Mouse (Mus musculus) myocyte (in vitro differentiated cells): ENCODE measurements around the gene Gm42688. TPM values are rescaled to one million over a fixed set of nuclear protein-coding genes. Genes with fewer than 3 reads are reported as not detected.

ENCODE experiments used
- H3K27me3 ChIP-seq: one replicate; pipeline ENCODE4 v1.6.1; 2011; ENCODE audit not compliant: control insufficient read depth, insufficient read depth, insufficient read length
- H3K36me3 ChIP-seq: one replicate; pipeline ENCODE4 v1.6.1; 2011; ENCODE audit not compliant: control insufficient read depth, insufficient read depth
- H3K4me2 ChIP-seq: one replicate; pipeline ENCODE4 v1.6.1; 2011; ENCODE audit warnings: low read depth, control low read depth
- H3K4me3 ChIP-seq: one replicate; pipeline ENCODE4 v1.5.1; 2011; ENCODE audit warnings: mild to moderate bottlenecking, control low read depth, moderate library complexity
- H3K79me2 ChIP-seq: one replicate; pipeline ENCODE4 v1.6.1; 2011; ENCODE audit not compliant: control insufficient read depth, insufficient read depth
- H3ac ChIP-seq: one replicate; pipeline ENCODE4 v1.6.1; 2011; ENCODE audit not compliant: control insufficient read depth, insufficient read length
- CEBPB ChIP-seq: IDR thresholded peaks from 2 replicates; pipeline ENCODE4 v1.6.1; 2011; ENCODE audit warnings: mild to moderate bottlenecking, moderate library complexity; ENCODE audit not compliant: poor library complexity, insufficient read depth, severe bottlenecking
- E2F4 ChIP-seq: IDR thresholded peaks from one replicate; pipeline ENCODE4 v1.6.1; 2011; ENCODE audit warnings: mild to moderate bottlenecking, control low read depth, moderate library complexity; ENCODE audit not compliant: insufficient read depth
- MAX ChIP-seq: IDR thresholded peaks from one replicate; pipeline ENCODE4 v1.6.1; 2011; ENCODE audit warnings: low read depth, mild to moderate bottlenecking, control low read depth
- MYOD1 ChIP-seq, 3 experiments: IDR thresholded peaks; one replicate each; pipeline ENCODE4 v1.6.1; 2011; ENCODE audit warnings: control low read depth in 2 of 3, low read depth in 2 of 3, mild to moderate bottlenecking in 2 of 3, moderate library complexity in 1 of 3; ENCODE audit not compliant: insufficient read length in 2 of 3, control insufficient read depth in 1 of 3
- MYOG ChIP-seq, 3 experiments: IDR thresholded peaks; one replicate each; pipeline ENCODE4 v1.6.1; 2011; ENCODE audit warnings: control low read depth in 2 of 3, low read depth in 2 of 3, mild to moderate bottlenecking in 2 of 3; ENCODE audit not compliant: insufficient read length in 2 of 3, control insufficient read depth in 1 of 3, insufficient read depth in 1 of 3
- POLR2A ChIP-seq: IDR thresholded peaks from one replicate; pipeline ENCODE4 v1.6.1; 2011; ENCODE audit warnings: low read depth, mild to moderate bottlenecking, control low read depth, moderate library complexity; ENCODE audit not compliant: insufficient read length
- POLR2AphosphoS2 ChIP-seq: IDR thresholded peaks from one replicate; pipeline ENCODE4 v1.6.1; 2011; ENCODE audit warnings: low read depth, control low read depth; ENCODE audit not compliant: insufficient read length
- REST ChIP-seq: IDR thresholded peaks from one replicate; pipeline ENCODE4 v1.6.1; 2011; ENCODE audit warnings: mild to moderate bottlenecking, control low read depth, moderate library complexity; ENCODE audit not compliant: insufficient read depth, insufficient read length
- SRF ChIP-seq: IDR thresholded peaks from one replicate; pipeline ENCODE4 v1.6.1; 2011; ENCODE audit warnings: low read depth; ENCODE audit not compliant: control insufficient read depth, insufficient read length
- TCF12 ChIP-seq: IDR thresholded peaks from one replicate; pipeline ENCODE4 v1.6.1; 2011; ENCODE audit warnings: mild to moderate bottlenecking, control low read depth; ENCODE audit not compliant: poor library complexity, insufficient read depth, severe bottlenecking
- TCF3 ChIP-seq: IDR thresholded peaks from one replicate; pipeline ENCODE4 v1.6.1; 2011; ENCODE audit warnings: low read depth, control low read depth; ENCODE audit not compliant: insufficient read length
- USF1 ChIP-seq: IDR thresholded peaks from one replicate; pipeline ENCODE4 v1.6.1; 2011; ENCODE audit warnings: low read depth, mild to moderate bottlenecking, control low read depth, moderate library complexity
- polyA plus RNA-seq: library from polyadenylated mRNA; unstranded; fragments of >200 nt; fragmentation: generic; extraction: Trizol; gene quantifications from one replicate; pipeline ENCODE4 v1.2.1, GENCODE M21; 2012; ENCODE audit warnings: missing spikeins

The Gm42688 gene
- polyA plus RNA-seq, 1 experiment, result 0.96 TPM

DNA sequence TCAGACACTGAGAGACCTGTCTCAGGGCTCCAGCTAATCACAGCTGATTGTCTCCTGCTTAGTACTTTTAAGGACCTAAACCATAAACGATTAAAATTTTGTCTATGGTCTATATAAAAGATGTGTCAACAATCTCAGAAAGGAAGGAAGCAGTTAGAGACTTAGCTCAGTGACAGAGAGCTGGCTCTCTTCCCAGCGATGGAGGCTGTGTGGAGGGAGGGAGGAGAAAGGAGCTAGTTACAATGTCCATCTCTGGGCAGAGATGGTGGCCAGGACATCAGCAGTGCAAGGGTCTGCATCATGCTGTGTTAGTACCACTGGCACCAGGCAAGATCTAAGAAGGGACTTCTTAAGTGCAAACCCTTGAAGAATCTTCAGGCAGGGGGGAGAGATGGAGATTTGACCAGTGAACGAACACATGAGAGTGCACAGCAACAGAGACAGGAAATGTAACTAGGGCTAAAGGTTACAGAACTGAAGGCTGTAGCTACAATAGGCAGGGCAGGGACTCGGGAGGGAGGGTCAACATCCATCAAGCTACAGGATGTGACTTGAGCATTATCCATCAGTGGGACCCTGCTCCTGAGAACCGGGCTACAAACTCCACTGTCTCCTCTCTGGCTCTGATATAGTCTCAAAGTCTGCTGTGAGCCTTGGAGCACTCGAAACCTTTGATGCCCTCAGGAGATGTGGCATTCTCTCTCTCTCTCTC is 8.8 kb upstream of the Gm42688 start:
- Histone ChIP-seq H3ac (no peak overlapping the region), H3K4me3 (no peak overlapping the region), H3K27me3 (peaks cover 33% of the 10 kb centered on the region), H3K36me3 (no peaks in the 10 kb centered on the region), H3K4me2 (no peak overlapping the region), H3K79me2 (no peaks in the 10 kb centered on the region)
- TF ChIP-seq TCF12, result no peak

DNA sequence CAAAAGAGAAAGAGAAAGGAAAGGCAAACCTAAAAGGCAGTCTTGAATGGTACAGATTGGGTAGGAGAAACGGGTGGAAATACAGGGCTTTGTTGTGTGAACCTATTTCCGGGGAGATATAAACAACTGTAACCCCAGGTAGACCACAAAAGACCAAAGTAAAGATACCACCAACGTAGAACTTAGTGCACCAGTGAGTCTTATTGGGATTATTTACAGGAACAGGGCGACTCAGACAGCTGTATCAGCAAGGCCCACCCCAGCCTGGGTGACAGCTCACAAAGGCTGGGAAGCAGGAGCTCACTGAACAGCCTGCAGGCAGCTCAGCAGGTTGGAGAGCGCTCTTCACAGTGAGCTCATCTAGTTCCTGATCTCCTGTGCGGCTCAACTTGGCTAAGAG is 5.4 kb upstream of the Gm42688 start:
- Histone ChIP-seq H3K27me3 (peaks cover 8% of the 10 kb centered on the region), H3ac (no peak overlapping the region), H3K4me3 (no peak overlapping the region), H3K79me2 (no peaks in the 10 kb centered on the region), H3K36me3 (no peaks in the 10 kb centered on the region), H3K4me2 (no peak overlapping the region)
- TF ChIP-seq TCF3 (no peak), MYOD1 (IDR thresholded peaks at IDR 0.05; ENCODE audit: control insufficient read depth in 1 of 3, insufficient read length in 2 of 3, low read depth in 2 of 3) (no peak), REST (no peak), TCF12 (no peak), E2F4 (no peak), SRF (no peak), USF1 (no peak), CEBPB (no peak)

GRCm38 (mm10) chr6:83098411-83098810 is 3.0 kb upstream of the Gm42688 start:
- no peaks in the 10 kb centered on the region for H3K79me2 ChIP-seq
- no peak overlapping the region for H3K4me2 ChIP-seq
- TF ChIP-seq MYOG (IDR thresholded peaks at IDR 0.05; ENCODE audit: control insufficient read depth in 1 of 3, insufficient read depth in 1 of 3, insufficient read length in 2 of 3, low read depth in 2 of 3) (no peak), POLR2A (no peak), MAX (no peak), SRF (no peak), TCF12 (no peak), CEBPB (no peak), REST (no peak), MYOD1 (IDR thresholded peaks at IDR 0.05; ENCODE audit: control insufficient read depth in 1 of 3, insufficient read length in 2 of 3, low read depth in 2 of 3) (no peak), TCF3 (no peak), POLR2AphosphoS2 (no peak), E2F4 (no peak), USF1 (no peak)
- no peaks in the 10 kb centered on the region for H3K36me3 ChIP-seq
- no peaks in the 10 kb centered on the region for H3K27me3 ChIP-seq
- H3ac ChIP-seq, result no peak overlapping the region
- H3K4me3 ChIP-seq, result no peak overlapping the region

GRCm38 (mm10) chr6:83101688-83102556 is 505 bp downstream of the Gm42688 start:
- peak overlapping the region; percentile 38 for H3ac ChIP-seq
- peak overlapping the region; percentile 49 for H3K4me3 ChIP-seq
- no peaks in the 10 kb centered on the region for H3K36me3 ChIP-seq
- H3K79me2 ChIP-seq, result no peaks in the 10 kb centered on the region
- TF ChIP-seq MYOG (IDR thresholded peaks at IDR 0.05; ENCODE audit: control insufficient read depth in 1 of 3, insufficient read depth in 1 of 3, insufficient read length in 2 of 3, low read depth in 2 of 3), result peak in 2 of 3 experiments; percentile 12 to 46
- no peak for TF ChIP-seq USF1
- no peak for TF ChIP-seq SRF
- TF ChIP-seq TCF3, result no peak
- TF ChIP-seq E2F4, result no peak
- no peak for TF ChIP-seq CEBPB
- peak; percentile 41 for TF ChIP-seq POLR2AphosphoS2
- TF ChIP-seq MAX, result no peak
- TF ChIP-seq REST, result no peak
- TF ChIP-seq POLR2A, result peak; percentile 49
- no peak for TF ChIP-seq MYOD1 (IDR thresholded peaks at IDR 0.05; ENCODE audit: control insufficient read depth in 1 of 3, insufficient read length in 2 of 3, low read depth in 2 of 3)
- TF ChIP-seq TCF12, result no peak
- H3K27me3 ChIP-seq, result no peaks in the 10 kb centered on the region
- H3K4me2 ChIP-seq, result peak overlapping the region; percentile 99
